Mouse (Mus musculus): Measurements from ENCODE around the gene Zscan29. TPM values are rescaled to one million over a fixed set of nuclear protein-coding genes. Genes with fewer than 3 reads are reported as not detected.

The Zscan29 gene
- 6.6 and 7.7 TPM in 2 replicates for polyA plus RNA-seq (2014; fragmentation: Nextera tagmentation; extraction: Ambion mirVana)

DNA sequence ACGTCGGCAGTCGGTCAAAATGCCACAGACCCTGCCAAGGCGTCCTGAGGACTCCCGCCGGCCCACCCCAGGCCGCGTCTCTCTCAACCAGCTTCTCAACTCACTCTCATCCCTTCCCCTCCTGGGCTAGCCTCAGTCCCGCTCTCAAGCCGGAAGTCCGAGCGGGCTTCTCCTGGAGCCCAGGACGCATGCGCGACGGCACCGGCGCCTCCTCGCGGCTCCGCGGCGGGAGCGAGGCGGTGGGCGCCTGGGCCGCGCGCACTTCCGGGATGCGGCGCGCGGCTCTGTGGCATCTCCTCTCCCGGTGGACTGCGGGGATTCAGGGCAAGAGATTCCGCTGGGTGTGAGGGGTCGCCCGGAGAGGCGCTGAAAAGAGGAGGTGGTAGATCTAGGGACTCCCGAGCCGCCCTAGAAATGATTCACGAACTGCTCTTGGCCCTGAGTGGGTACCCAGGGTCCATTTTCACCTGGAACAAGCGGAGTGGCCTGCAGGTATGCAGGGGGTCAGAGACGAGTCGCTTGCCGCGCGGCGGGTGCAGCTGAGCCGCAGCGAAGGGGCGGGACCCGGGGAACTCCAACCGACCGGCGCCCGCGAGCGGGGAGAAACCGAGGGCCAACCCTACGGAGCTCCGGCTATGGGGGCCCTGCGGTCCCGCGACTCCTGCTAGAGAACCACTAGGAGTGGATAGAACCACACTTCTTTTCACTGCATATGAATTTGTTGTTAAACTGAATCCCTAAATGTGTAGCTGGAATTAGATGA, at the start of gene Zscan29:
Gene Zscan29 (minus strand): TSS at position 146 of the 763 bp plus-strand sequence.
- Histone ChIP-seq H3K4me3 (replicated peaks; ENCODE audit: low read length) (peak within 1 kb of the TSS; percentile 96), H3K27ac (peak within 1 kb of the TSS; percentile 85), H3K9ac (peak within 1 kb of the TSS; percentile 89), H3K36me3 (replicated peaks; ENCODE audit: control insufficient read depth, insufficient read depth) (peaks cover 32% of the 10 kb centered on the region), H3K4me2 (replicated peaks) (peak within 1 kb of the TSS; percentile 87), H3K4me1 (replicated peaks; ENCODE audit: control insufficient read depth, insufficient read depth, low read length) (peaks cover 25% of the 10 kb centered on the region), H3K9me3 (ENCODE audit: control insufficient read depth, low read length) (no peaks in the 10 kb centered on the region), H3K27me3 (ENCODE audit: control insufficient read depth, insufficient read depth, low read length) (no peaks in the 10 kb centered on the region)
- ATAC-seq (ENCODE audit: low FRiP score) (peak; percentile 97), DNase-seq (ENCODE audit: low spot score) (peak; percentile 93)
- under 1% methylated on average over 63 of the region's 66 CpGs for WGBS

DNA sequence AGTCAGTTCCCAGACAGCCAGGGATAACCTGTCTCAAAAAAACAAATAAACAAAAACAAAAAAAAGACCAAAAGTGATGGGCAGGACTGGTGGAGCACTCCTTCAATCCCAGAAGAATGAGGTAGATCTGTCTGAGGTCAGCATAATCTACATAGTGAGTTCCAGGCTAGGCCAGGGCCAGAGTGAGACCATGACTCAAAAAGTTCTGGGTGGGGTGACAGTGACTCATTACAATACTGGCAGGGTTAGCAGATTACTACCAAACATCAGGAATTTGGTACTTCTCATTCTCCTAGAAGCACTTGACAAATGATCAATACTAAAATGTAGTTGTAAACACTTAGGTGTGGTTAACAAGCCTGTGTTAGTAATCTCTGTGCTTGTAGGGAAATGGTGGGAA, 49.1 kb upstream of the Zscan29 start:
- ATAC-seq (ENCODE audit: low FRiP score) = no peak
- no peak for DNase-seq (ENCODE audit: low spot score)
- no peak overlapping the region for H3K4me2 ChIP-seq (replicated peaks)
- H3K9ac ChIP-seq = no peak overlapping the region
- no peak overlapping the region for H3K27ac ChIP-seq
- H3K36me3 ChIP-seq (replicated peaks; ENCODE audit: control insufficient read depth, insufficient read depth) = peaks cover 93% of the 10 kb centered on the region
- H3K9me3 ChIP-seq (ENCODE audit: control insufficient read depth, low read length) = no peaks in the 10 kb centered on the region
- H3K4me3 ChIP-seq (replicated peaks; ENCODE audit: low read length) = no peak overlapping the region
- no peaks in the 10 kb centered on the region for H3K4me1 ChIP-seq (replicated peaks; ENCODE audit: control insufficient read depth, insufficient read depth, low read length)
- H3K27me3 ChIP-seq (ENCODE audit: control insufficient read depth, insufficient read depth, low read length) = no peaks in the 10 kb centered on the region

DNA sequence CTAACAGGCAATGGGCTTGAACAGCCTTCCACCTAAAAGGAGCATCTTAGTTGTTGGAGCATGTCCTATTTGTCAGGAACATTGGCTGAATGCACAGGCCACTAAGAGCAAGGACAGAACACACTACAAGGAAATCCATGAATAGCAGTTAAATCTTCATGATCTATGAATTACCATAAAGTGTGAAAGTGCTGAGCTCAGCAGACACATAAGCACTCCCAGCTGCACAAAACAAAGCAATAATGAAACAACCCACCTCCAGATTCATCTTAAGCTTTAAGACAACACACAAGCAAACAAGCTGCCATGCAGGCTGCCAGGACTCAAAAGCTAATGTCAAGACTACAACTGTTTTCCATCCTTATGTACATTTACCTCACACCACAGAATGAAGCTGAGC, 48.3 kb upstream of the Zscan29 start:
- no peak overlapping the region for H3K4me2 ChIP-seq (replicated peaks)
- no peaks in the 10 kb centered on the region for H3K9me3 ChIP-seq (ENCODE audit: control insufficient read depth, low read length)
- DNase-seq (ENCODE audit: low spot score) (no peak), ATAC-seq (ENCODE audit: low FRiP score) (no peak)
- H3K36me3 ChIP-seq (replicated peaks; ENCODE audit: control insufficient read depth, insufficient read depth) = peaks cover 93% of the 10 kb centered on the region
- no peaks in the 10 kb centered on the region for H3K27me3 ChIP-seq (ENCODE audit: control insufficient read depth, insufficient read depth, low read length)
- H3K9ac ChIP-seq = no peak overlapping the region
- no peak overlapping the region for H3K27ac ChIP-seq
- no peak overlapping the region for H3K4me3 ChIP-seq (replicated peaks; ENCODE audit: low read length)
- H3K4me1 ChIP-seq (replicated peaks; ENCODE audit: control insufficient read depth, insufficient read depth, low read length) = no peaks in the 10 kb centered on the region

DNA sequence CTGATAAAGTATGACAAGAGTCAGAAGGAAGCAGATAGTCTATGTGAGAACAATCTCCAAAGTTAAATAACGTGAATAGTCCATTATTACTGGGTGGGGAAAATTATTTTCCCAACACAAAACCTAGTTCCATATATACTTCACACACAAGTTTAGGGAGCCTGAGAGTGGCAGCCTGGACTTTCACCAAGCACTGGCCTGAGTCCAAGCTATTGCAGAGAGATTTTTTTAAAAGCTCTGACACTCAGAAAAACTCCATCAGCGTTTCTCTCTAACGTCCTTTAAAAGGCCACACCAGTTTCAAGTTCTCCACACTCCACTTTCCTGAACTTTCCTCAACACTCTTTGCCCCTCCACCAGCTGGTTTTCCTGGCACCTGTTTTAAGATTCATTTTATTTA, 43.6 kb upstream of the Zscan29 start:
- Histone ChIP-seq H3K9me3 (ENCODE audit: control insufficient read depth, low read length) (no peaks in the 10 kb centered on the region), H3K36me3 (replicated peaks; ENCODE audit: control insufficient read depth, insufficient read depth) (peaks cover 93% of the 10 kb centered on the region)

GRCm38 (mm10) chr2:121206541-121206940, 35.6 kb upstream of the Zscan29 start:
- Histone ChIP-seq H3K27ac (no peak overlapping the region), H3K27me3 (ENCODE audit: control insufficient read depth, insufficient read depth, low read length) (no peaks in the 10 kb centered on the region), H3K36me3 (replicated peaks; ENCODE audit: control insufficient read depth, insufficient read depth) (peaks cover 96% of the 10 kb centered on the region), H3K9ac (no peak overlapping the region), H3K4me3 (replicated peaks; ENCODE audit: low read length) (no peak overlapping the region), H3K4me1 (replicated peaks; ENCODE audit: control insufficient read depth, insufficient read depth, low read length) (no peaks in the 10 kb centered on the region), H3K9me3 (ENCODE audit: control insufficient read depth, low read length) (no peaks in the 10 kb centered on the region), H3K4me2 (replicated peaks) (no peak overlapping the region)
- DNase-seq (ENCODE audit: low spot score) (no peak), ATAC-seq (ENCODE audit: low FRiP score) (no peak)
- 86% methylated on average over 3 of the region's 3 CpGs for WGBS

More for the DNA sequence above, 43.6 kb upstream of the Zscan29 start:
- H3K27me3 ChIP-seq (ENCODE audit: control insufficient read depth, insufficient read depth, low read length) = no peaks in the 10 kb centered on the region
- no peak overlapping the region for H3K4me2 ChIP-seq (replicated peaks)
- DNase-seq (ENCODE audit: low spot score) = no peak
- no peaks in the 10 kb centered on the region for H3K4me1 ChIP-seq (replicated peaks; ENCODE audit: control insufficient read depth, insufficient read depth, low read length)
- WGBS = 81% methylated on average over 3 of the region's 3 CpGs
- ATAC-seq (ENCODE audit: low FRiP score) = no peak
- no peak overlapping the region for H3K4me3 ChIP-seq (replicated peaks; ENCODE audit: low read length)
- H3K9ac ChIP-seq = no peak overlapping the region
- H3K27ac ChIP-seq = no peak overlapping the region

DNA sequence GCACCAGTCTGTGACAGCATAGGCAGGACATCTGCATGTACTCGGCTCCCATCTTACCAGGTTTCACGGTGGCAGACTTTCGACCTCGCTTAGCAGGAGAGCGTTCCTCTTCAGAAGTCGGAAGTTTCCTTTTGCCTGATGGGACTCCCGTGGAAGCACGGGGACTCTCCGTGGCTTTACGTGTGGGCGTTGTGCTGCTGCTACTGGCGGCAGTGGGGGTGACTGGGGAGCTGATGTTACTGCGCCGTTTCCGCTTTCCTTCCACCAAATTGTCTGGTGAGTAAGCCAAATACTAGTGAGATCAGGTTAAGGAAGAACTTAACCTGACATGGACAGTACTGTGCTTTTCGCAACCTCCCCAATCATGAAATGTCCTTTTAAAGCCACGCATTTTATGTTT, 33.4 kb upstream of the Zscan29 start:
- no peak overlapping the region for H3K9ac ChIP-seq
- DNase-seq (ENCODE audit: low spot score) (no peak), ATAC-seq (ENCODE audit: low FRiP score) (no peak)
- no peaks in the 10 kb centered on the region for H3K9me3 ChIP-seq (ENCODE audit: control insufficient read depth, low read length)
- WGBS = 95% methylated on average over 17 of the region's 17 CpGs
- no peak overlapping the region for H3K27ac ChIP-seq
- H3K36me3 ChIP-seq (replicated peaks; ENCODE audit: control insufficient read depth, insufficient read depth) = peaks cover 98% of the 10 kb centered on the region
- H3K4me2 ChIP-seq (replicated peaks) = no peak overlapping the region
- H3K4me3 ChIP-seq (replicated peaks; ENCODE audit: low read length) = no peak overlapping the region
- no peaks in the 10 kb centered on the region for H3K27me3 ChIP-seq (ENCODE audit: control insufficient read depth, insufficient read depth, low read length)
- H3K4me1 ChIP-seq (replicated peaks; ENCODE audit: control insufficient read depth, insufficient read depth, low read length) = no peaks in the 10 kb centered on the region

- Histone ChIP-seq H3K27me3 (ENCODE audit: control insufficient read depth, insufficient read depth, low read length) (no peaks in the 10 kb centered on the region), H3K9ac (no peak overlapping the region), H3K36me3 (replicated peaks; ENCODE audit: control insufficient read depth, insufficient read depth) (peaks cover 99% of the 10 kb centered on the region), H3K4me1 (replicated peaks; ENCODE audit: control insufficient read depth, insufficient read depth, low read length) (no peaks in the 10 kb centered on the region), H3K27ac (no peak overlapping the region), H3K4me2 (replicated peaks) (no peak overlapping the region), H3K4me3 (replicated peaks; ENCODE audit: low read length) (no peak overlapping the region), H3K9me3 (ENCODE audit: control insufficient read depth, low read length) (no peaks in the 10 kb centered on the region)
- WGBS = 91% methylated on average over 9 of the region's 9 CpGs
- DNase-seq (ENCODE audit: low spot score) = no peak
- no peak for ATAC-seq (ENCODE audit: low FRiP score)
Measured at GRCm38 (mm10) chr2:121195466-121195865, 24.5 kb upstream of the Zscan29 start.

GRCm38 (mm10) chr2:121188530-121188929, 17.6 kb upstream of the Zscan29 start:
- H3K9me3 ChIP-seq (ENCODE audit: control insufficient read depth, low read length) = no peaks in the 10 kb centered on the region
- no peak overlapping the region for H3K27ac ChIP-seq
- WGBS = 82% methylated on average over 1 of the region's 1 CpGs
- ATAC-seq (ENCODE audit: low FRiP score) = no peak
- no peaks in the 10 kb centered on the region for H3K27me3 ChIP-seq (ENCODE audit: control insufficient read depth, insufficient read depth, low read length)
- no peak overlapping the region for H3K4me2 ChIP-seq (replicated peaks)
- no peaks in the 10 kb centered on the region for H3K4me1 ChIP-seq (replicated peaks; ENCODE audit: control insufficient read depth, insufficient read depth, low read length)
- H3K4me3 ChIP-seq (replicated peaks; ENCODE audit: low read length) = no peak overlapping the region
- H3K9ac ChIP-seq = no peak overlapping the region
- peaks cover 99% of the 10 kb centered on the region for H3K36me3 ChIP-seq (replicated peaks; ENCODE audit: control insufficient read depth, insufficient read depth)
- no peak for DNase-seq (ENCODE audit: low spot score)

GRCm38 (mm10) chr2:121184142-121184541, 13.2 kb upstream of the Zscan29 start:
- DNase-seq (ENCODE audit: low spot score) = no peak
- no peak overlapping the region for H3K27ac ChIP-seq
- no peak overlapping the region for H3K4me3 ChIP-seq (replicated peaks; ENCODE audit: low read length)
- H3K9ac ChIP-seq = no peak overlapping the region
- H3K9me3 ChIP-seq (ENCODE audit: control insufficient read depth, low read length) = no peaks in the 10 kb centered on the region
- H3K4me1 ChIP-seq (replicated peaks; ENCODE audit: control insufficient read depth, insufficient read depth, low read length) = no peaks in the 10 kb centered on the region
- ATAC-seq (ENCODE audit: low FRiP score) = no peak
- H3K4me2 ChIP-seq (replicated peaks) = no peak overlapping the region
- WGBS = 97% methylated on average over 7 of the region's 7 CpGs
- no peaks in the 10 kb centered on the region for H3K27me3 ChIP-seq (ENCODE audit: control insufficient read depth, insufficient read depth, low read length)
- peaks cover 82% of the 10 kb centered on the region for H3K36me3 ChIP-seq (replicated peaks; ENCODE audit: control insufficient read depth, insufficient read depth)

DNA sequence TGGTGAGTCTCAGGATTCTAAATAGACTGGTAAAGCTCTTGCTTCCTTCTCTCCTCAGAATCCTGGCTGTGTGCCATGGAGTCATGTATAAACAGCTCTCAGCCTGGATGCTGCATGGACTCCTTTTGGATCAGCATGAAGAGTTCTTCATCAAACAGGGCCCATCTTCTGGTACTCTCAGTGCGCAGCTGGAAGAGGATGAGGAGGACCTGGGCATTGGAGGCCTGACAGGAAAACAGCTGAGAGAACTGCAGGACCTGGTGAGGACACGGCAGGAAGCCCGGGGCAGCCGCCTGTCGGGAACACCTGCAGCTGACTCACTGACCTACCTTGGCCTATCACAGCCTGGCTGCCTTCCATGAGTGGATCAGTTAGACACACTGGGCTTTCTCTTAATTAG, 12.5 kb upstream of the Zscan29 start:
- DNase-seq (ENCODE audit: low spot score) = no peak
- H3K4me3 ChIP-seq (replicated peaks; ENCODE audit: low read length) = no peak overlapping the region
- no peak overlapping the region for H3K27ac ChIP-seq
- ATAC-seq (ENCODE audit: low FRiP score) = no peak
- H3K4me2 ChIP-seq (replicated peaks) = no peak overlapping the region
- H3K4me1 ChIP-seq (replicated peaks; ENCODE audit: control insufficient read depth, insufficient read depth, low read length) = no peaks in the 10 kb centered on the region
- no peak overlapping the region for H3K9ac ChIP-seq
- H3K36me3 ChIP-seq (replicated peaks; ENCODE audit: control insufficient read depth, insufficient read depth) = peaks cover 82% of the 10 kb centered on the region
- H3K27me3 ChIP-seq (ENCODE audit: control insufficient read depth, insufficient read depth, low read length) = no peaks in the 10 kb centered on the region
- 90% methylated on average over 5 of the region's 5 CpGs for WGBS
- no peaks in the 10 kb centered on the region for H3K9me3 ChIP-seq (ENCODE audit: control insufficient read depth, low read length)
